Mouse (Mus musculus): ENCODE measurements around the gene Pacrg. TPM values are rescaled to one million over a fixed set of nuclear protein-coding genes. Genes with fewer than 3 reads are reported as not detected.

Pacrg gene
- total and polyA plus RNA-seq, 3 experiments = not detected

GRCm38 (mm10) chr17:10497781-10498420 is 342.2 kb downstream of the Pacrg start:
- TF ChIP-seq UBTF (IDR thresholded peaks at IDR 0.05; ENCODE audit: low read depth, low read length) = no peak
- no peak for TF ChIP-seq POLR2AphosphoS2 (IDR thresholded peaks at IDR 0.05; ENCODE audit: low read depth, low read length)
- no peak for TF ChIP-seq ZNF384 (IDR thresholded peaks at IDR 0.05; ENCODE audit: low read depth, low read length)
- TF ChIP-seq ZMIZ1 (IDR thresholded peaks at IDR 0.05; ENCODE audit: low read depth, low read length) = no peak
- TF ChIP-seq ZC3H11A (IDR thresholded peaks at IDR 0.05; ENCODE audit: low read depth, low read length) = no peak
- TF ChIP-seq GABPA (IDR thresholded peaks at IDR 0.05; ENCODE audit: insufficient replicate concordance, low read depth, low read length) = no peak
- TF ChIP-seq CHD2 (IDR thresholded peaks at IDR 0.05; ENCODE audit: low read length) = no peak
- no peak for TF ChIP-seq ETS1 (conservative IDR thresholded peaks at IDR 0.05; ENCODE audit: low read depth, low read length)
- no peak for TF ChIP-seq MAX (IDR thresholded peaks at IDR 0.05; ENCODE audit: low read length)
- TF ChIP-seq MAZ (IDR thresholded peaks at IDR 0.05; ENCODE audit: low read depth, low read length) = no peak
- no peak for TF ChIP-seq MEF2A (IDR thresholded peaks at IDR 0.05; ENCODE audit: borderline replicate concordance, low read depth, low read length)
- Histone ChIP-seq H3K27me3 (replicated peaks) (no peaks in the 10 kb centered on the region), H3K4me2 (ENCODE audit: insufficient read depth, low read depth, poor library complexity, severe bottlenecking) (no peak overlapping the region), H3K27ac (ENCODE audit: insufficient read depth, low read depth) (no peak overlapping the region), H3K4me1 (ENCODE audit: control insufficient read depth in 1 of 2, insufficient read depth in 2 of 2) (peaks cover 0 to 13% of the 10 kb centered on the region in 2 experiments; a peak in 2 of 4 replicates), H3K9ac (ENCODE audit: insufficient read depth, low read depth) (no peak overlapping the region), H3K79me2 (replicated peaks; ENCODE audit: control insufficient read depth, extremely low read depth, insufficient read depth, poor library complexity, severe bottlenecking) (no peaks in the 10 kb centered on the region), H3K9me3 (replicated peaks; ENCODE audit: low read length) (no peaks in the 10 kb centered on the region), H3K4me3 (replicated peaks in 1 of 3; ENCODE audit: low read depth in 2 of 3, low read length in 2 of 3, poor library complexity in 1 of 3) (no peak overlapping the region), H3K36me3 (replicated peaks in 1 of 2; ENCODE audit: control insufficient read depth in 1 of 2, insufficient read depth in 1 of 2, low read length in 1 of 2) (no peaks in the 10 kb centered on the region)
- no peak for DNase-seq (ENCODE audit: extremely low read depth)
- in situ Hi-C loops (cut with MboI; ENCODE audit: low pct_ligation_motif_present, low pct_unique_long_range_greater_than_20kb, low sequenced_read_pairs) = no loop called here
- dilution Hi-C loops (cut with MboI; ENCODE audit: extremely low pct_ligation_motif_present, extremely low pct_unique_long_range_greater_than_20kb, low sequenced_read_pairs) = no loop called here

- no peak for DNase-seq (ENCODE audit: extremely low read depth)
- TF ChIP-seq USF2 (conservative IDR thresholded peaks at IDR 0.05; ENCODE audit: low read depth, low read length) (no peak), NRF1 (IDR thresholded peaks at IDR 0.05; ENCODE audit: low read depth, low read length) (no peak), MAZ (IDR thresholded peaks at IDR 0.05; ENCODE audit: low read depth, low read length) (no peak), IRF4 (IDR thresholded peaks at IDR 0.05; ENCODE audit: low read depth, low read length) (no peak), KAT2A (IDR thresholded peaks at IDR 0.05; ENCODE audit: insufficient replicate concordance, low read length) (no peak), POLR2AphosphoS2 (IDR thresholded peaks at IDR 0.05; ENCODE audit: low read depth, low read length) (no peak), POLR2A (IDR thresholded peaks at IDR 0.05; ENCODE audit: low read depth, low read length) (no peak), JUN (IDR thresholded peaks at IDR 0.05; ENCODE audit: insufficient read depth, low read depth, low read length) (no peak), UBTF (IDR thresholded peaks at IDR 0.05; ENCODE audit: low read depth, low read length) (no peak), MAFK (IDR thresholded peaks at IDR 0.05; ENCODE audit: insufficient replicate concordance, low read length) (no peak), BHLHE40 (IDR thresholded peaks at IDR 0.05; ENCODE audit: low read depth, low read length) (no peak), ELF1 (IDR thresholded peaks at IDR 0.05; ENCODE audit: low read depth, low read length) (no peak), MYC (IDR thresholded peaks at IDR 0.05; ENCODE audit: low read depth, low read length) (no peak)
- no peak overlapping the region for H3K27ac ChIP-seq (ENCODE audit: insufficient read depth, low read depth)
- H3K4me2 ChIP-seq (ENCODE audit: insufficient read depth, low read depth, poor library complexity, severe bottlenecking) = no peak overlapping the region
- H3K4me3 ChIP-seq (replicated peaks in 1 of 3; ENCODE audit: low read depth in 2 of 3, low read length in 2 of 3, poor library complexity in 1 of 3) = no peak overlapping the region
- no peaks in the 10 kb centered on the region for H3K27me3 ChIP-seq (replicated peaks)
- no peaks in the 10 kb centered on the region for H3K79me2 ChIP-seq (replicated peaks; ENCODE audit: control insufficient read depth, extremely low read depth, insufficient read depth, poor library complexity, severe bottlenecking)
- no peaks in the 10 kb centered on the region for H3K36me3 ChIP-seq (replicated peaks in 1 of 2; ENCODE audit: control insufficient read depth in 1 of 2, insufficient read depth in 1 of 2, low read length in 1 of 2)
- dilution Hi-C loops (cut with MboI; ENCODE audit: extremely low pct_ligation_motif_present, extremely low pct_unique_long_range_greater_than_20kb, low sequenced_read_pairs) = no loop called here
- H3K9me3 ChIP-seq (replicated peaks; ENCODE audit: low read length) = no peaks in the 10 kb centered on the region
- peaks cover 0 to 13% of the 10 kb centered on the region in 2 experiments; a peak in 2 of 4 replicates for H3K4me1 ChIP-seq (ENCODE audit: control insufficient read depth in 1 of 2, insufficient read depth in 2 of 2)
- in situ Hi-C loops (cut with MboI; ENCODE audit: low pct_ligation_motif_present, low pct_unique_long_range_greater_than_20kb, low sequenced_read_pairs) = no loop called here
- no peak overlapping the region for H3K9ac ChIP-seq (ENCODE audit: insufficient read depth, low read depth)
Measured at GRCm38 (mm10) chr17:10496066-10496465, 344.0 kb downstream of the Pacrg start.
